Mouse (Mus musculus): ENCODE measurements at regions not wholly inside any gene's neighbourhood (a gene's known extent, or its start where the extent isn't known, plus 50 kb on each side); places are given as distances from the start of the nearest gene placed in this dataset.

GRCm38 (mm10) chr17:43219636-43220035 is 50.5 kb upstream of the Adgrf1 start:
- DNase-seq (ENCODE audit: low read depth, low spot score), result no peak
